Mouse (Mus musculus) hindbrain, embryonic 13.5 days (tissue): ENCODE measurements at regions not wholly inside any gene's neighbourhood (a gene's known extent, or its start where the extent isn't known, plus 50 kb on each side); places are given as distances from the start of the nearest gene placed in this dataset.
A peak's percentile ranks its signal among the peaks of the same experiment; 100 is the strongest.

ENCODE experiments used
- ATAC-seq: fragments of 200-750 bp; cut with Nextera tagmentation; 2 replicates; pipeline ENCODE4 v1.8.0; 2017; ENCODE audit warnings: moderate TSS enrichment; ENCODE audit not compliant: low FRiP score
- H3K27ac ChIP-seq: fragments of 300-500 bp; sonication (generic); 2 replicates; pipeline ENCODE4 v1.5.1; 2015; ENCODE audit warnings: inconsistent platforms, mild to moderate bottlenecking, moderate library complexity
- H3K27me3 ChIP-seq: fragments of 300-500 bp; sonication (generic); 2 replicates; pipeline ENCODE4 v1.6.1; 2015; ENCODE audit warnings: mild to moderate bottlenecking, inconsistent platforms
- H3K36me3 ChIP-seq: fragments of 300-500 bp; sonication (generic); 2 replicates; pipeline ENCODE4 v1.6.1; 2015; ENCODE audit warnings: mild to moderate bottlenecking, inconsistent platforms
- H3K4me1 ChIP-seq: fragments of 300-500 bp; sonication (generic); replicated peaks from 2 replicates; pipeline ENCODE4 v1.6.1; 2015; ENCODE audit warnings: inconsistent platforms
- H3K4me2 ChIP-seq: fragments of 300-500 bp; sonication (generic); 2 replicates; pipeline ENCODE4 v1.6.1; 2015; ENCODE audit warnings: inconsistent platforms, mild to moderate bottlenecking, moderate library complexity
- H3K4me3 ChIP-seq: fragments of 300-500 bp; sonication (generic); 2 replicates; pipeline ENCODE4 v1.5.1; 2015; ENCODE audit warnings: mild to moderate bottlenecking, inconsistent platforms
- H3K9ac ChIP-seq: fragments of 300-500 bp; sonication (generic); 2 replicates; pipeline ENCODE4 v1.6.1; 2015; ENCODE audit warnings: mild to moderate bottlenecking, inconsistent platforms
- H3K9me3 ChIP-seq: fragments of 300-500 bp; sonication (generic); 2 replicates; pipeline ENCODE4 v1.6.1; 2016; ENCODE audit warnings: inconsistent platforms
- WGBS: fragments of 180-500 bp; shearing (Covaris S2); methylation state at CpG from one replicate; pipeline ENCODE4 v1.1.7; 2015; 5-methylcytosine and 5-hydroxymethylcytosine counted together

GRCm38 (mm10) chr10:37257544-37257943, 118.8 kb upstream of the Marcks start:
- Histone ChIP-seq H3K27me3 (no peaks in the 10 kb centered on the region), H3K4me3 (no peak overlapping the region), H3K4me2 (no peak overlapping the region), H3K4me1 (no peaks in the 10 kb centered on the region), H3K9ac (no peak overlapping the region), H3K36me3 (no peaks in the 10 kb centered on the region), H3K27ac (no peak overlapping the region), H3K9me3 (no peaks in the 10 kb centered on the region)
- whole genome bisulfite sequencing = 83% methylated on average over 6 of the region's 6 CpGs
- no peak for ATAC-seq

- 18% methylated on average over 6 of the region's 6 CpGs for WGBS
- peak overlapping the region; percentile 62 for H3K27ac ChIP-seq
- peaks cover 11% of the 10 kb centered on the region for H3K4me1 ChIP-seq
- no peak overlapping the region for H3K4me2 ChIP-seq
- H3K9ac ChIP-seq = no peak overlapping the region
- peak; percentile 54; the same call in 1 of the 2 replicates for ATAC-seq
- no peaks in the 10 kb centered on the region for H3K36me3 ChIP-seq
- no peak overlapping the region for H3K4me3 ChIP-seq
- no peaks in the 10 kb centered on the region for H3K9me3 ChIP-seq
- no peaks in the 10 kb centered on the region for H3K27me3 ChIP-seq
These were observed 112.3 kb upstream of the Marcks start for GRCm38 (mm10) chr10:37250934-37251521.

GRCm38 (mm10) chr10:37250157-37250556, 111.4 kb upstream of the Marcks start:
- H3K27me3 ChIP-seq = no peaks in the 10 kb centered on the region
- H3K4me2 ChIP-seq = no peak overlapping the region
- peaks cover 11% of the 10 kb centered on the region for H3K4me1 ChIP-seq
- no peaks in the 10 kb centered on the region for H3K9me3 ChIP-seq
- H3K27ac ChIP-seq = no peak overlapping the region
- WGBS = 69% methylated on average over 2 of the region's 2 CpGs
- no peaks in the 10 kb centered on the region for H3K36me3 ChIP-seq
- ATAC-seq = no peak
- H3K4me3 ChIP-seq = no peak overlapping the region
- H3K9ac ChIP-seq = no peak overlapping the region

- no peak for ATAC-seq
- H3K9ac ChIP-seq = no peak overlapping the region
- H3K4me1 ChIP-seq = peaks cover 11% of the 10 kb centered on the region
- H3K36me3 ChIP-seq = no peaks in the 10 kb centered on the region
- H3K4me2 ChIP-seq = no peak overlapping the region
- no peak overlapping the region for H3K27ac ChIP-seq
- H3K4me3 ChIP-seq = no peak overlapping the region
- no peaks in the 10 kb centered on the region for H3K27me3 ChIP-seq
- WGBS = 90% methylated on average over 4 of the region's 4 CpGs
- no peaks in the 10 kb centered on the region for H3K9me3 ChIP-seq
These were observed 110.8 kb upstream of the Marcks start for GRCm38 (mm10) chr10:37249511-37249910.

- H3K27ac ChIP-seq = no peak overlapping the region
- no peak for ATAC-seq
- H3K9me3 ChIP-seq = no peaks in the 10 kb centered on the region
- H3K27me3 ChIP-seq = no peaks in the 10 kb centered on the region
- H3K4me2 ChIP-seq = no peak overlapping the region
- H3K4me1 ChIP-seq = peaks cover 11% of the 10 kb centered on the region
- H3K4me3 ChIP-seq = no peak overlapping the region
- no peak overlapping the region for H3K9ac ChIP-seq
- H3K36me3 ChIP-seq = no peaks in the 10 kb centered on the region
These were observed 108.4 kb upstream of the Marcks start for GRCm38 (mm10) chr10:37247121-37247520.

GRCm38 (mm10) chr10:37243136-37243535, 104.4 kb upstream of the Marcks start:
- Histone ChIP-seq H3K9me3 (no peaks in the 10 kb centered on the region), H3K9ac (no peak overlapping the region), H3K27me3 (no peaks in the 10 kb centered on the region), H3K4me2 (no peak overlapping the region), H3K4me3 (no peak overlapping the region), H3K4me1 (no peaks in the 10 kb centered on the region), H3K36me3 (no peaks in the 10 kb centered on the region), H3K27ac (no peak overlapping the region)
- WGBS = 95% methylated on average over 2 of the region's 2 CpGs
- no peak for ATAC-seq

GRCm38 (mm10) chr10:37241821-37242263, 103.1 kb upstream of the Marcks start:
- Histone ChIP-seq H3K9me3 (no peaks in the 10 kb centered on the region), H3K4me2 (no peak overlapping the region), H3K4me3 (no peak overlapping the region), H3K27me3 (no peaks in the 10 kb centered on the region), H3K36me3 (no peaks in the 10 kb centered on the region), H3K4me1 (no peaks in the 10 kb centered on the region), H3K27ac (no peak overlapping the region), H3K9ac (no peak overlapping the region)
- no peak for ATAC-seq
- WGBS = 70% methylated on average over 4 of the region's 4 CpGs

GRCm38 (mm10) chr10:37240634-37241033, 101.9 kb upstream of the Marcks start:
- Histone ChIP-seq H3K9me3 (no peaks in the 10 kb centered on the region), H3K4me3 (no peak overlapping the region), H3K27ac (no peak overlapping the region), H3K27me3 (no peaks in the 10 kb centered on the region), H3K9ac (no peak overlapping the region), H3K36me3 (no peaks in the 10 kb centered on the region), H3K4me1 (no peaks in the 10 kb centered on the region), H3K4me2 (no peak overlapping the region)
- WGBS = 70% methylated on average over 4 of the region's 4 CpGs
- no peak for ATAC-seq

GRCm38 (mm10) chr10:37240201-37240600, 101.5 kb upstream of the Marcks start:
- H3K9me3 ChIP-seq = no peaks in the 10 kb centered on the region
- 75% methylated on average over 3 of the region's 3 CpGs for WGBS
- no peaks in the 10 kb centered on the region for H3K36me3 ChIP-seq
- no peak for ATAC-seq
- no peak overlapping the region for H3K4me3 ChIP-seq
- H3K4me2 ChIP-seq = no peak overlapping the region
- no peaks in the 10 kb centered on the region for H3K27me3 ChIP-seq
- H3K9ac ChIP-seq = no peak overlapping the region
- no peak overlapping the region for H3K27ac ChIP-seq
- no peaks in the 10 kb centered on the region for H3K4me1 ChIP-seq

GRCm38 (mm10) chr10:37236001-37236822, 97.5 kb upstream of the Marcks start:
- Histone ChIP-seq H3K4me2 (no peak overlapping the region), H3K27me3 (no peaks in the 10 kb centered on the region), H3K36me3 (no peaks in the 10 kb centered on the region), H3K9me3 (no peaks in the 10 kb centered on the region), H3K9ac (no peak overlapping the region), H3K27ac (no peak overlapping the region), H3K4me3 (no peak overlapping the region), H3K4me1 (peaks cover 7% of the 10 kb centered on the region)
- 87% methylated on average over 4 of the region's 4 CpGs for WGBS
- no peak for ATAC-seq

GRCm38 (mm10) chr10:37231936-37232556, 93.3 kb upstream of the Marcks start:
- Histone ChIP-seq H3K9ac (peak overlapping the region; percentile 29; the same call in 1 of the 2 replicates), H3K9me3 (no peaks in the 10 kb centered on the region), H3K27me3 (no peaks in the 10 kb centered on the region), H3K27ac (peak overlapping the region; percentile 64), H3K36me3 (no peaks in the 10 kb centered on the region), H3K4me2 (peak overlapping the region; percentile 48), H3K4me1 (peaks cover 7% of the 10 kb centered on the region), H3K4me3 (peak overlapping the region; percentile 19; the same call in 1 of the 2 replicates)
- WGBS = 16% methylated on average over 8 of the region's 12 CpGs
- ATAC-seq = peak; percentile 91

- 85% methylated on average over 6 of the region's 6 CpGs for WGBS
- Histone ChIP-seq H3K27me3 (no peaks in the 10 kb centered on the region), H3K4me3 (no peak overlapping the region), H3K9ac (no peak overlapping the region), H3K4me1 (peaks cover 7% of the 10 kb centered on the region), H3K27ac (no peak overlapping the region), H3K36me3 (no peaks in the 10 kb centered on the region), H3K4me2 (no peak overlapping the region), H3K9me3 (no peaks in the 10 kb centered on the region)
- ATAC-seq = 0 out of 2 replicates have a peak, but pooled peaks have one; percentile 49
These were observed 92.4 kb upstream of the Marcks start for GRCm38 (mm10) chr10:37231159-37231558.
